Mouse (Mus musculus): ENCODE results near the gene Gm20388.

DNA sequence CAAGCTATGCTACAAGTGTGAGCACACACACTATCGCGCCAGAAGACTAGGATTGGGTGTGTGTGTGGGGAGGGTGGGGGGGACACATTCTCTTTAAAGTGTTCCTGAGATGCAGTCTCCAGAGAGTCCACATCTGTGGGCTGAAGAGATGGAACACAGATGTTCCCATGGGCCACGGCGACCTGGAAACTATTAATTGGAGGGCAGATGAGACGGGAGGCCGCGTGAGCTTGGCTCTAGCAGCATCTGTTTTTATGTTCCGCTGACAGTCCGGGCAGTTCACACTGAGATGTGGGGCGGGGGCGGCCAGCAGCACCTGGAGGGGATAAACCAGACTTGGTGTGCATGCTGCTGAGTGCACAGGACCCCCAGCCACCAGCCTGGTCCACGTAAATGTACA lies 2247.0 kb downstream of the Gm20388 start:
- TF ChIP-seq GATA1 (IDR thresholded peaks at IDR 0.05; ENCODE audit: low read length): no peak
- no peak for TF ChIP-seq TAL1 (IDR thresholded peaks at IDR 0.05; ENCODE audit: low read length)

Measured in erythroblast, embryonic 14.5 days (primary cell).